Mouse (Mus musculus) limb, embryonic 11.5 days (tissue): ENCODE results near the gene Maml2. TPM values are rescaled to one million over a fixed set of nuclear protein-coding genes. Genes with fewer than 3 reads are reported as not detected.
A peak's percentile ranks its signal among the peaks of the same experiment; 100 is the strongest.

ENCODE experiments used
- ATAC-seq: fragments of 200-750 bp; cut with Nextera tagmentation; 2 replicates; pipeline ENCODE4 v1.8.0; 2017; ENCODE audit warnings: low read depth; ENCODE audit not compliant: insufficient number of reproducible peaks, low FRiP score, low TSS enrichment
- DNase-seq: peaks from one replicate; pipeline ENCODE4 v3.0.0-alpha.2; 2015; ENCODE audit warnings: low spot score
- H3K27ac ChIP-seq: fragments of 300-500 bp; sonication (generic); replicated peaks from 2 replicates; pipeline ENCODE4 v1.5.1; 2014; ENCODE audit warnings: low read depth, mild to moderate bottlenecking, low read length
- H3K27me3 ChIP-seq: fragments of 300-500 bp; sonication (generic); 2 replicates; pipeline ENCODE4 v1.6.1; 2014; ENCODE audit warnings: mild to moderate bottlenecking, low read length, mixed read lengths; ENCODE audit not compliant: control insufficient read depth, insufficient read depth
- H3K36me3 ChIP-seq: fragments of 300-500 bp; sonication (generic); 2 replicates; pipeline ENCODE4 v1.6.1; 2014; ENCODE audit warnings: mild to moderate bottlenecking, low read length, moderate library complexity, mixed read lengths; ENCODE audit not compliant: control insufficient read depth, insufficient read depth
- H3K4me1 ChIP-seq: fragments of 300-500 bp; sonication (generic); 2 replicates; pipeline ENCODE4 v1.6.1; 2014; ENCODE audit warnings: low read length, mixed read lengths; ENCODE audit not compliant: control insufficient read depth, insufficient read depth
- H3K4me2 ChIP-seq: fragments of 300-500 bp; sonication (generic); 2 replicates; pipeline ENCODE4 v1.6.1; 2014; ENCODE audit warnings: low read depth, mild to moderate bottlenecking, moderate library complexity; ENCODE audit not compliant: severe bottlenecking
- H3K4me3 ChIP-seq: fragments of 300-500 bp; sonication (generic); 2 replicates; pipeline ENCODE4 v1.5.1; 2014; ENCODE audit warnings: low read depth, low read length
- H3K9ac ChIP-seq: fragments of 300-500 bp; sonication (generic); 2 replicates; pipeline ENCODE4 v1.6.1; 2014; ENCODE audit warnings: mild to moderate bottlenecking, low read length
- H3K9me3 ChIP-seq: fragments of 300-500 bp; sonication (generic); 2 replicates; pipeline ENCODE4 v1.6.1; 2016; ENCODE audit warnings: low read length; ENCODE audit not compliant: control insufficient read depth
- WGBS: fragments of 180-500 bp; shearing (Covaris S2); extraction: QIAGEN DNeasy Blood & Tissue Kit; methylation state at CpG from one replicate; pipeline ENCODE4 v1.1.7; 2014; 5-methylcytosine and 5-hydroxymethylcytosine counted together
- polyA plus RNA-seq: library from polyadenylated mRNA; unstranded; fragments of >200 nt; fragmentation: Nextera tagmentation; extraction: Ambion mirVana; gene quantifications from 2 replicates; pipeline ENCODE4 v1.2.1, GENCODE M21; 2014

The Maml2 gene
- polyA plus RNA-seq, result 9.2 and 9.3 TPM in 2 replicates

GRCm38 (mm10) chr9:13297668-13298512, at the start of gene Maml2:
Maml2 (plus strand) TSS chr9:13297957.
- Histone ChIP-seq H3K4me2 (peak within 1 kb of the TSS; percentile 88), H3K27me3 (no peaks in the 10 kb centered on the region), H3K27ac (no peak within 1 kb of the TSS), H3K9me3 (no peaks in the 10 kb centered on the region), H3K9ac (peak within 1 kb of the TSS; percentile 66), H3K36me3 (no peaks in the 10 kb centered on the region), H3K4me3 (peak within 1 kb of the TSS; percentile 41), H3K4me1 (peaks cover 12% of the 10 kb centered on the region; the same call in 1 of the 2 replicates)
- ATAC-seq (peak; percentile 76), DNase-seq (peak; percentile 81)
- WGBS, result 1% methylated on average over 23 of the region's 23 CpGs

GRCm38 (mm10) chr9:13248104-13248503, 49.7 kb upstream of the Maml2 start:
- H3K4me3 ChIP-seq, result no peak overlapping the region
- H3K36me3 ChIP-seq, result no peaks in the 10 kb centered on the region
- H3K4me2 ChIP-seq, result no peak overlapping the region
- WGBS, result 95% methylated on average over 4 of the region's 4 CpGs
- 0 out of 2 replicates have a peak, but pooled peaks cover 3% of the 10 kb centered on the region for H3K4me1 ChIP-seq
- no peak for ATAC-seq
- no peak overlapping the region for H3K9ac ChIP-seq
- no peak for DNase-seq
- no peak overlapping the region for H3K27ac ChIP-seq
- H3K27me3 ChIP-seq, result no peaks in the 10 kb centered on the region
- H3K9me3 ChIP-seq, result no peaks in the 10 kb centered on the region

GRCm38 (mm10) chr9:13251251-13251650, 46.5 kb upstream of the Maml2 start:
- Histone ChIP-seq H3K27ac (no peak overlapping the region), H3K27me3 (no peaks in the 10 kb centered on the region), H3K4me2 (no peak overlapping the region), H3K9me3 (no peaks in the 10 kb centered on the region), H3K9ac (no peak overlapping the region), H3K4me1 (0 out of 2 replicates have a peak, but pooled peaks cover 3% of the 10 kb centered on the region), H3K36me3 (no peaks in the 10 kb centered on the region), H3K4me3 (no peak overlapping the region)
- ATAC-seq, result no peak
- DNase-seq, result no peak
- WGBS, result 78% methylated on average over 2 of the region's 2 CpGs

DNA sequence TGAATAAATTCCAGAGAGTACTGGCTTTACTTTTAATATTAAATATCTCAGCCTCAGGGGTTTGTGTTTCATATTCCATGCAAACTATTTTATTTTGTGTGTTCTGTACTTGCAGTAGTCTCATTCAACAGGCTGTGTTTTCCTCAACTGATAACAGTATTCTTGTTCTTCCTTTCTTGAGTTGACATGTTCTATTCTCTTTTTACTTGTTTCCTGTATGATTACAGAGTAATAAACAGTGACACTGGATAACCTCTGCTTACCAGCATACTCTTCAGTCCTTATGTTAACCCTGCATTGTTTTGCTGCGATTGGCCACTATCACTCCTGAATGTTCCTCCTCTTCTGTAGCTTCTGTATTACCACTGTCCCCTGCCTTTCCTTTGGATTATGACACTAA, 41.0 kb upstream of the Maml2 start:
- H3K27me3 ChIP-seq, result no peaks in the 10 kb centered on the region
- no peak overlapping the region for H3K4me3 ChIP-seq
- no peak for DNase-seq
- no peak for ATAC-seq
- no peak overlapping the region for H3K9ac ChIP-seq
- no peak overlapping the region for H3K27ac ChIP-seq
- 95% methylated on average over 1 of the region's 1 CpGs for WGBS
- H3K36me3 ChIP-seq, result no peaks in the 10 kb centered on the region
- H3K4me1 ChIP-seq, result no peaks in the 10 kb centered on the region
- H3K4me2 ChIP-seq, result no peak overlapping the region
- no peaks in the 10 kb centered on the region for H3K9me3 ChIP-seq

- Histone ChIP-seq H3K4me1 (no peaks in the 10 kb centered on the region), H3K27me3 (no peaks in the 10 kb centered on the region), H3K4me2 (no peak overlapping the region), H3K36me3 (no peaks in the 10 kb centered on the region), H3K9me3 (no peaks in the 10 kb centered on the region), H3K9ac (no peak overlapping the region), H3K4me3 (no peak overlapping the region), H3K27ac (no peak overlapping the region)
- 83% methylated on average over 2 of the region's 2 CpGs for WGBS
- no peak for DNase-seq
- ATAC-seq, result no peak
Measured at GRCm38 (mm10) chr9:13258173-13258572, 39.6 kb upstream of the Maml2 start.

- 88% methylated on average over 3 of the region's 3 CpGs for WGBS
- H3K36me3 ChIP-seq, result no peaks in the 10 kb centered on the region
- H3K27ac ChIP-seq, result no peak overlapping the region
- no peaks in the 10 kb centered on the region for H3K4me1 ChIP-seq
- ATAC-seq (no peak), DNase-seq (no peak)
- no peak overlapping the region for H3K4me3 ChIP-seq
- no peak overlapping the region for H3K4me2 ChIP-seq
- no peaks in the 10 kb centered on the region for H3K9me3 ChIP-seq
- no peak overlapping the region for H3K9ac ChIP-seq
- no peaks in the 10 kb centered on the region for H3K27me3 ChIP-seq
Measured at GRCm38 (mm10) chr9:13260980-13261379, 36.8 kb upstream of the Maml2 start.

DNA sequence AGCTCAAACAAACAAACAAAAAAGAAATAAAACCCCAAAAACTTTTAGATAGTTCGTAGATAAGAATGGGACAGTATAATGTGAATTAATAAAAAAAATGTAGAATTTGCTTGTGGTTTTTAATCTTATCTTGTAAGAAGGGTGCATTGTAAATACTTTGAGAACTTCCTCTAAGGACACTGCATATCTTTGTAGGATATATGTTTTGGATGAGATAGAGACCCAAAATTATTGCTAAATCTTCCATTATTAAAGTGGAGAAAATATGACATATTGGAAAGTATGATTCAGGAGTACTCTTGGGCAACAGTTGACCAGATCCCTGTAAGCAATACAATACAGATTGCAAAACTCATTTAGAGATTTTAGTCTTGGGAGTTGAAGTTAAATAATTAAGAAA, 24.5 kb upstream of the Maml2 start:
- no peaks in the 10 kb centered on the region for H3K27me3 ChIP-seq
- H3K36me3 ChIP-seq, result no peaks in the 10 kb centered on the region
- 94% methylated on average over 1 of the region's 1 CpGs for WGBS
- no peak for ATAC-seq
- H3K27ac ChIP-seq, result no peak overlapping the region
- H3K4me3 ChIP-seq, result no peak overlapping the region
- no peak overlapping the region for H3K9ac ChIP-seq
- no peak overlapping the region for H3K4me2 ChIP-seq
- H3K9me3 ChIP-seq, result no peaks in the 10 kb centered on the region
- no peaks in the 10 kb centered on the region for H3K4me1 ChIP-seq
- no peak for DNase-seq

DNA sequence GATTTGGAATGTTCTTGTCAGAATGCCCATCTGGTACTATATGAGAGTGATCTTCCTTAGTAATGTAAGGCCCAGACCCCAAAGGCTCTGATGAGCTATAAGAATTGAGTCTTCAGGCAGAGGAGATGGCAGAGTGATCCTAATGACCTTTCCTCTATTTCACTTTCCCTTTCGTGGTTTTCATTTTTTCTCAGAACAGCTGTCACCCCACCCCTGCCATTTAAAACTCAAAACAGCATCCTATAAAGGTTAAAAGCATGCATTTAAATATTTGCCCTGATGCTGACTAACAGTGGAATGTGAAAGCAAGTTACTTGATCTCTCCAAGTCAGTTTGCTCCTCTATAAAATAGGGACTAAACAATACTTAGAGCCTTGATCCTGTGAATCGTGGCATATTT, 10.3 kb upstream of the Maml2 start:
- no peak for ATAC-seq
- Histone ChIP-seq H3K27ac (no peak overlapping the region), H3K4me3 (no peak overlapping the region), H3K36me3 (no peaks in the 10 kb centered on the region), H3K27me3 (no peaks in the 10 kb centered on the region), H3K9me3 (no peaks in the 10 kb centered on the region), H3K4me1 (no peaks in the 10 kb centered on the region), H3K9ac (no peak overlapping the region), H3K4me2 (no peak overlapping the region)
- 70% methylated on average over 2 of the region's 2 CpGs for WGBS
- DNase-seq, result no peak
